Mouse (Mus musculus): ENCODE data around the gene Tenm2. TPM values are rescaled to one million over a fixed set of nuclear protein-coding genes. Genes with fewer than 3 reads are reported as not detected.

The Tenm2 gene
- polyA plus RNA-seq, 1 experiment from 2014 or later = 2.8 TPM

- Histone ChIP-seq H3K27ac (ENCODE audit: low read length) (no peak overlapping the region), H3K4me1 (ENCODE audit: control insufficient read depth, insufficient read depth, low read length) (no peaks in the 10 kb centered on the region), H3K9ac (replicated peaks; ENCODE audit: low read depth, low read length) (no peak overlapping the region), H3K27me3 (ENCODE audit: control insufficient read depth, insufficient read depth, low read length) (no peaks in the 10 kb centered on the region), H3K4me2 (replicated peaks; ENCODE audit: low read depth, low read length) (no peak overlapping the region), H3K9me3 (ENCODE audit: control insufficient read depth, low read depth, low read length) (no peaks in the 10 kb centered on the region), H3K4me3 (ENCODE audit: low read depth, low read length) (no peak overlapping the region), H3K36me3 (ENCODE audit: control insufficient read depth, insufficient read depth, low read length) (no peaks in the 10 kb centered on the region)
- ATAC-seq (ENCODE audit: insufficient number of reproducible peaks, insufficient read depth, low FRiP score, low read depth) = no peak
- WGBS = 90% methylated on average over 7 of the region's 7 CpGs
Observed at GRCm38 (mm10) chr11:36171991-36172390, 1063.8 kb downstream of the Tenm2 start.

GRCm38 (mm10) chr11:36171221-36171620 is 1064.5 kb downstream of the Tenm2 start:
- Histone ChIP-seq H3K9me3 (ENCODE audit: control insufficient read depth, low read depth, low read length) (no peaks in the 10 kb centered on the region), H3K4me3 (ENCODE audit: low read depth, low read length) (no peak overlapping the region), H3K4me1 (ENCODE audit: control insufficient read depth, insufficient read depth, low read length) (no peaks in the 10 kb centered on the region), H3K27me3 (ENCODE audit: control insufficient read depth, insufficient read depth, low read length) (no peaks in the 10 kb centered on the region), H3K4me2 (replicated peaks; ENCODE audit: low read depth, low read length) (no peak overlapping the region), H3K36me3 (ENCODE audit: control insufficient read depth, insufficient read depth, low read length) (no peaks in the 10 kb centered on the region), H3K9ac (replicated peaks; ENCODE audit: low read depth, low read length) (no peak overlapping the region), H3K27ac (ENCODE audit: low read length) (no peak overlapping the region)
- WGBS = 91% methylated on average over 12 of the region's 12 CpGs
- no peak for ATAC-seq (ENCODE audit: insufficient number of reproducible peaks, insufficient read depth, low FRiP score, low read depth)

- no peaks in the 10 kb centered on the region for H3K4me1 ChIP-seq (ENCODE audit: control insufficient read depth, insufficient read depth, low read length)
- WGBS = 85% methylated on average over 4 of the region's 4 CpGs
- no peaks in the 10 kb centered on the region for H3K27me3 ChIP-seq (ENCODE audit: control insufficient read depth, insufficient read depth, low read length)
- ATAC-seq (ENCODE audit: insufficient number of reproducible peaks, insufficient read depth, low FRiP score, low read depth) = no peak
- H3K27ac ChIP-seq (ENCODE audit: low read length) = no peak overlapping the region
- no peaks in the 10 kb centered on the region for H3K9me3 ChIP-seq (ENCODE audit: control insufficient read depth, low read depth, low read length)
- H3K4me3 ChIP-seq (ENCODE audit: low read depth, low read length) = no peak overlapping the region
- H3K9ac ChIP-seq (replicated peaks; ENCODE audit: low read depth, low read length) = no peak overlapping the region
- no peak overlapping the region for H3K4me2 ChIP-seq (replicated peaks; ENCODE audit: low read depth, low read length)
- no peaks in the 10 kb centered on the region for H3K36me3 ChIP-seq (ENCODE audit: control insufficient read depth, insufficient read depth, low read length)
Observed at GRCm38 (mm10) chr11:36169738-36170137, 1066.0 kb downstream of the Tenm2 start.

GRCm38 (mm10) chr11:36168921-36169537 is 1066.7 kb downstream of the Tenm2 start:
- Histone ChIP-seq H3K9ac (replicated peaks; ENCODE audit: low read depth, low read length) (no peak overlapping the region), H3K27ac (ENCODE audit: low read length) (no peak overlapping the region), H3K4me3 (ENCODE audit: low read depth, low read length) (no peak overlapping the region), H3K27me3 (ENCODE audit: control insufficient read depth, insufficient read depth, low read length) (no peaks in the 10 kb centered on the region), H3K4me1 (ENCODE audit: control insufficient read depth, insufficient read depth, low read length) (no peaks in the 10 kb centered on the region), H3K4me2 (replicated peaks; ENCODE audit: low read depth, low read length) (no peak overlapping the region), H3K36me3 (ENCODE audit: control insufficient read depth, insufficient read depth, low read length) (no peaks in the 10 kb centered on the region), H3K9me3 (ENCODE audit: control insufficient read depth, low read depth, low read length) (no peaks in the 10 kb centered on the region)
- WGBS = 82% methylated on average over 6 of the region's 6 CpGs
- ATAC-seq (ENCODE audit: insufficient number of reproducible peaks, insufficient read depth, low FRiP score, low read depth) = no peak

GRCm38 (mm10) chr11:36167766-36168318 is 1067.9 kb downstream of the Tenm2 start:
- 88% methylated on average over 10 of the region's 10 CpGs for WGBS
- Histone ChIP-seq H3K9me3 (ENCODE audit: control insufficient read depth, low read depth, low read length) (no peaks in the 10 kb centered on the region), H3K4me3 (ENCODE audit: low read depth, low read length) (no peak overlapping the region), H3K4me1 (ENCODE audit: control insufficient read depth, insufficient read depth, low read length) (no peaks in the 10 kb centered on the region), H3K27ac (ENCODE audit: low read length) (no peak overlapping the region), H3K9ac (replicated peaks; ENCODE audit: low read depth, low read length) (no peak overlapping the region), H3K36me3 (ENCODE audit: control insufficient read depth, insufficient read depth, low read length) (no peaks in the 10 kb centered on the region), H3K27me3 (ENCODE audit: control insufficient read depth, insufficient read depth, low read length) (no peaks in the 10 kb centered on the region), H3K4me2 (replicated peaks; ENCODE audit: low read depth, low read length) (no peak overlapping the region)
- no peak for ATAC-seq (ENCODE audit: insufficient number of reproducible peaks, insufficient read depth, low FRiP score, low read depth)

GRCm38 (mm10) chr11:36163580-36163979 is 1072.2 kb downstream of the Tenm2 start:
- 67% methylated on average over 11 of the region's 11 CpGs for WGBS
- no peaks in the 10 kb centered on the region for H3K36me3 ChIP-seq (ENCODE audit: control insufficient read depth, insufficient read depth, low read length)
- peak; percentile 46; the same call in 1 of the 2 replicates for ATAC-seq (ENCODE audit: insufficient number of reproducible peaks, insufficient read depth, low FRiP score, low read depth)
- no peak overlapping the region for H3K9ac ChIP-seq (replicated peaks; ENCODE audit: low read depth, low read length)
- H3K4me3 ChIP-seq (ENCODE audit: low read depth, low read length) = no peak overlapping the region
- H3K27ac ChIP-seq (ENCODE audit: low read length) = no peak overlapping the region
- H3K9me3 ChIP-seq (ENCODE audit: control insufficient read depth, low read depth, low read length) = no peaks in the 10 kb centered on the region
- H3K27me3 ChIP-seq (ENCODE audit: control insufficient read depth, insufficient read depth, low read length) = no peaks in the 10 kb centered on the region
- no peak overlapping the region for H3K4me2 ChIP-seq (replicated peaks; ENCODE audit: low read depth, low read length)
- no peaks in the 10 kb centered on the region for H3K4me1 ChIP-seq (ENCODE audit: control insufficient read depth, insufficient read depth, low read length)

- no peak overlapping the region for H3K9ac ChIP-seq (replicated peaks; ENCODE audit: low read depth, low read length)
- WGBS = 66% methylated on average over 10 of the region's 10 CpGs
- no peaks in the 10 kb centered on the region for H3K9me3 ChIP-seq (ENCODE audit: control insufficient read depth, low read depth, low read length)
- no peak overlapping the region for H3K4me3 ChIP-seq (ENCODE audit: low read depth, low read length)
- no peak overlapping the region for H3K4me2 ChIP-seq (replicated peaks; ENCODE audit: low read depth, low read length)
- H3K27me3 ChIP-seq (ENCODE audit: control insufficient read depth, insufficient read depth, low read length) = no peaks in the 10 kb centered on the region
- no peaks in the 10 kb centered on the region for H3K36me3 ChIP-seq (ENCODE audit: control insufficient read depth, insufficient read depth, low read length)
- H3K27ac ChIP-seq (ENCODE audit: low read length) = no peak overlapping the region
- ATAC-seq (ENCODE audit: insufficient number of reproducible peaks, insufficient read depth, low FRiP score, low read depth) = 0 out of 2 replicates have a peak, but pooled peaks have one; percentile 33
- no peaks in the 10 kb centered on the region for H3K4me1 ChIP-seq (ENCODE audit: control insufficient read depth, insufficient read depth, low read length)
Observed at GRCm38 (mm10) chr11:36161765-36162321, 1073.9 kb downstream of the Tenm2 start.

GRCm38 (mm10) chr11:36153450-36153849 is 1082.3 kb downstream of the Tenm2 start:
- no peaks in the 10 kb centered on the region for H3K36me3 ChIP-seq (ENCODE audit: control insufficient read depth, insufficient read depth, low read length)
- H3K27me3 ChIP-seq (ENCODE audit: control insufficient read depth, insufficient read depth, low read length) = no peaks in the 10 kb centered on the region
- H3K9ac ChIP-seq (replicated peaks; ENCODE audit: low read depth, low read length) = no peak overlapping the region
- H3K4me2 ChIP-seq (replicated peaks; ENCODE audit: low read depth, low read length) = no peak overlapping the region
- no peak overlapping the region for H3K27ac ChIP-seq (ENCODE audit: low read length)
- H3K4me3 ChIP-seq (ENCODE audit: low read depth, low read length) = no peak overlapping the region
- 53% methylated on average over 5 of the region's 5 CpGs for WGBS
- no peaks in the 10 kb centered on the region for H3K4me1 ChIP-seq (ENCODE audit: control insufficient read depth, insufficient read depth, low read length)
- ATAC-seq (ENCODE audit: insufficient number of reproducible peaks, insufficient read depth, low FRiP score, low read depth) = no peak
- H3K9me3 ChIP-seq (ENCODE audit: control insufficient read depth, low read depth, low read length) = no peaks in the 10 kb centered on the region

All from stomach, embryonic 14.5 days (tissue).